Mouse (Mus musculus): ENCODE measurements around the gene Srd5a2. TPM values are rescaled to one million over a fixed set of nuclear protein-coding genes. Genes with fewer than 3 reads are reported as not detected.
A peak's percentile ranks its signal among the peaks of the same experiment; 100 is the strongest.
"Not testable (repeated sequence)": the region's sequence is repeated elsewhere in the genome, so short reads cannot be mapped to it uniquely, and the experiment has no call there.

Srd5a2 gene
- polyA plus RNA-seq (2017; shearing (Covaris generic)), result not detected

DNA sequence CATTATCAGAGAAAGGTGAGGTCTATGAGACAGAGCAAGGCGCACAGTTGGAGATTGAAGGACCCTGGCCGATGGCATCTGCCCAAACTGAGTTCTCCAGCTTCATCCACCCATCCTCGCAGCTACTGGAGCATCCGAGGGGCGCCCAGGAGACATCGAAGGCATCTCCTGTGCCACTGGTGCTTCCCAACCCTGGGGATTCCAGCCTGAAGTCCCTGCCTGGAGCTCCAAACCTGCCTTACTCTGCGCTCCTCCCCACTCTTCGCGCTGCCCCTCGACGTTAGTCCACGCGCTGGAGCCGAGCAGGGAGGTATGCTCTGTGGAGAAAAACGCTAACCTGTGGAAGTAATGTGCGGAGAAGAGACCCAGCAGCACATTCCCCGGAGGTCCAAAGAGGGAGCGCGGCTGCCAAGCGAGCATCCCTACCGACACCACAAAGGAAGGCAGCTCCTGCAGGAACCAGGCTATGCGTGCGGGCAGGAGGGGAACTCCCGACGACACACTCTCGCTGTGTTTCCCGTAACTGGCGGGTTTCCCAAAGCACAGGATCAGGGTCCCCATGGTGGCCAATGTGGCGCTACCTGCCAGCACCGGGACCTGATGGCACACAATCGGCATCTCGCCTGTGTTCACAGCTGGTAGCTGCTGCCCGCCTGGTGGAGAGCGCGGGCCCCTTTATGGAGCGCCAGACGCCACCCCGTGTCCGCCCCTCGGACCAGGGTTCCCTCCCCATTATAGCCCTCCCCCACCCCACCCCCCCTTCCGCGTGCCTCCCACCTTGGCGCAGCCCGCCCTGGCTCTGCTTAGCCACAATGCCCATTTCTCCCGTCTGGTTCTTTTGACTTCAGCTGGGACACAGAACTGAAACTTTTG, at the start of gene Srd5a2:
Srd5a2 (minus strand) TSS at position 707 of the 873 bp plus-strand sequence.
- no peak for ATAC-seq

DNA sequence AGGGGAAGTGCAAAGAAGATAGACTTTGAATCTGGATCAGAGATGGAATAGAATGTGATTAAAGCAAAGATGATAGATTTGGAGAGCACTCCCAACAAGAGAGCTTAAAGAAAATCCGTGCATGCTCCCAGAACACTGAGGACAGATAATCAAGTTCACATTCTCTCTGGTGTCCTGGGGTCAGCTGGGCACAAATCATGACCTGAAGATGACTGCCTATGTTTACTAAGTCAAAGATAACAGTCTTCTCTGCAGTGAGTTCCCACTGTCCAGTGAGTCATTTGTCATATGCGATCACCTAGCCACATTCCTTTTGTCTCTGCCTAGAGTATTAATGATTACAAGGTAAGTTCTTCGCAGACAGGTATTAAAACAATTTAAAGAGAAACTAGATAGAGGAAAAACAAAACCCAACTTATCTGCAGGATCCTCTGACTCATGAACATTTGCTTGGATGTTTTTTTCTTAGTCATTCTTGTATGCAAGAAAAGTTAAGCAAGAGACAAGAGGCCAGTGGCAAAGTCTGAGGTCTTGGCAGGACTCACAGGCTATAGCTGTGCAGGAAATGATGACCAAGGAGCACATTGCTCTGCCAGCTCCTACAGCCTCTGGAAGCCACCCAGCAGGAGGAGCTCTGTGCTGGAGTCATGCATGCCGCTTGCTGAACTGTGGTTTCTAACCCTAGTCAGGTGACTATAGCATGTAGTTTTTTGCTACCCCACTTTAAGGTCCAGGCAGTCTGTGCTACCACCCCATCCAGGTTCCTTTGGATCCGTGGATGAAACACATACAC, 41.4 kb upstream of the Srd5a2 start:
- ATAC-seq, result no peak

DNA sequence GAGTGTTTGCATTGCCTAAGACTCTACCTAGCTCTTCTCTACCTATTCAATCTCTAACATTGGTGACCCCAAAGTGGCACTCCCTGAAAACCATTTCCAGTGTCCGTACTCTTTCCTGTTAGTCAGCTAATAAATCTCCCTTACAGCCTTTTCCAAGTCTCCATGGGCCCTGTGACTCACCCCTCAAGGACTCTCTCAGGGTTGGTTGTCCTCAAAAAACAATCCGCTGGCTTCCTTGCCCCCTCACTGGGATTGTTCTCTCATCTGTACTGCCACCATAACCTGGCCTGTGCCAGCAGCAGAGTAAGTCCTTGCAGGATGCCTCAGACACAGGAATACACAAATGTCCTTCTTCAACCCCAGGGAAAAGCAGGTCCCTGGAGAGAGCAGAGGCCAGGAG, 40.3 kb upstream of the Srd5a2 start:
- no peak for ATAC-seq

DNA sequence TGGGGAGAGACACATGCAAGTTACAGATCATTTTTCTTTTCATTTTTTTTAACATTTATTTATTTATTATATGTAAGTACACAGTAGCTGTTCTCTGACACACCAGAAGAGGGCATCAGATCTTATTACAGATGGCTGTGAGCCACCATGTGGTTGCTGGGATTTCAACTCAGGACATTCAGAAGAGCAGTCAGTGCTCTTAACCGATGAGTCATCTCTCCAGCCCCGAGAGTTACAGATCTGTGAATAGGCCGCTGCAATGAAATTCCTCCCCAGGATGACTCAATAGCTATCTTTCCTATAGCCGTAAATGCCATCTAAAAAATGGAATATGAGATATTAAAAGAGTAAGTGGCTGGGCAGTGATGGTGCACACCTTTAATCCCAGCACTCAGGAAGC, 35.7 kb upstream of the Srd5a2 start:
- no peak for ATAC-seq

DNA sequence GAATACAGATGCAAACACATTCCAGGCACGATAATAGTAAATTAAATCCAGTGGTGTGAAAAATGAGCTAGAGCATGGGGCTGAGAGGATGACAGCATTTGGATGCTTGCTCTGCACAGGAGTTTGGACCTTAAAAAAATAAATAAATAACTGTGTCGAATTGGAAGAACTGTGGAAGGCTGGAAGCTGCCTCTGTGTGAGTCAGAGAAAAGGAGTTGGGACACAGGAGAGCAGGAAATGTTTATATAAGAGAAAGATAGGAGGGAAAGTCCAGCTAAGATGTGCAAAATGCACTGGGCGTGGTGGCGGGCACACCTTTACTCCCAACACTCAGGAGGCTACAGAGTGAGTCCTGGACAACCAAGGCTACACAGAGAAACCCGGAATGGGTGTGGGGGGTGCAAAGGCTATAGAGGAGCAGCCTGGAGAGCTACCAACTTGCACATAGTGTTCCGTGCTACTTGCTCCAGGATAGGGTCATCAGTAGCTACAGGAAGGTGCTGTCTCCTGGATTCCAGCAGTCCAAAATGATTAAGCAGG, 32.4 kb upstream of the Srd5a2 start:
- no peak for ATAC-seq

DNA sequence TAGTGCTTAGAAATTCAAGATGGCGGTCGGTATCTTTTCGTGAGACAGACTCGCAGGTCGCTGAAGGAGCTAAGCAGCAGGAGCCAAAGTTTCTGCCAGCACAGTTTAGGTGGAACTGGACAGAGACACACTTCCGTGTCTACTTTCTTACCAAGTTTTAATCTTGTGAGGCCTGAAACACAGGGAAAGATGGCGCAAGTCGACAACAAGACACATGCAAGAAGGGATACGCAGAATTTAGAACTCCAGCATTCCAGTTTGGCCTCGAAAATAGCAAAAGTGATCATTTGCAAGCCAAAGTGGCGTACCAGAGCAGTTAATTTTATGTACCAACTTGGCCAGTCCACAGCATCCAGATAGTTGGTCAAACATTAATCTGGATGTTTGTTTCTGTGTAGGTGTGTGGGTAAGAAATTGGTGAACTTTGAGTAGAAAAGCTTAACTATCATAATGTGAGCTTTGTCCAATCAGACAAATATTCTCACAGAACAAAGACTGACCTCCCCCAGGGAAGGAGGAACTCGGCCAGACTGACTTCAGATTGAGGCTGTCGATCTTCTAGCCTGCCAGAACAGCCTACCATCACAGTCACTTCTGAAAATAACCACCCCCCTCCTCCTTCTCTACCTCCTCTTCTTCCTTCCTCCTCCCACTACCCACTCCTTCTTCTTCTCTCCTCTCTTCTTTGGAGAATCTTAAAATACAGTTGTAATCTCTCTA, 31.2 kb upstream of the Srd5a2 start:
- ATAC-seq, result no peak

DNA sequence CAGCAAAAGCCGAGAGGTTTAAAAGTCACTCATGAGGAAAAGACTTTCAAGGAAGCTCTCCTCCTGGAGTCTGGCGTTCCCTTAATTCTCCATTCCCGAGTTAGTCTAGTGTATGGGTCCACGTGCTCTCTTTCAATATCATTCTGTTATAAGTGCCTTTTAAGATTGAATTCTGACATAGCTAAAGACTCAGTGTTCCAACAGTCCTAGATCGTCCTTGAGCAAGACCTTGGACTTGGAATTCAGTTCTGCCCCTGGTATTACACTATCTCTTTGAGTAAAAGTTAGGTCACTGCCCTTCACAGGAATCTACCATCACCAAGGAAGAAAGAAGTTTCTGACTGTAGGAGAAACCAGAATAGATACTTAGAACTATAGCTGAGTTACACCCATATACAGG, 25.4 kb upstream of the Srd5a2 start:
- not testable (repeated sequence) for ATAC-seq

DNA sequence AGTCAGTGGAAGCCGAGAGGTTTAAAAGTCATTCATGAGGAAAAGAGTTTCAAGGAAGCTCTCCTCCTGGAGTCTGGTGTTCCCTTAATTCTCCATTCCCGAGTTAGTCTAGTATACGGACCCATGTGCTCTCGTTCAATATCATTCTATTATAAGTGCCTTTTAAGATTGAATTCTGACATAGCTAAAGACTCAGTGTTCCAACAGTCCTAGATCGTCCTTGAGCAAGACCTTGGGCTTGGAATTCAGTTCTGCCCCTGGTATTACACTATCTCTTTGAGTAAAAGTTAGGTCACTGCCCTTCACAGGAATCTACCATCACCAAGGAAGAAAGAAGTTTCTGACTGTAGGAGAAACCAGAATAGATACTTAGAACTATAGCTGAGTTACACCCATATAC, 15.0 kb upstream of the Srd5a2 start:
- not testable (repeated sequence) for ATAC-seq

DNA sequence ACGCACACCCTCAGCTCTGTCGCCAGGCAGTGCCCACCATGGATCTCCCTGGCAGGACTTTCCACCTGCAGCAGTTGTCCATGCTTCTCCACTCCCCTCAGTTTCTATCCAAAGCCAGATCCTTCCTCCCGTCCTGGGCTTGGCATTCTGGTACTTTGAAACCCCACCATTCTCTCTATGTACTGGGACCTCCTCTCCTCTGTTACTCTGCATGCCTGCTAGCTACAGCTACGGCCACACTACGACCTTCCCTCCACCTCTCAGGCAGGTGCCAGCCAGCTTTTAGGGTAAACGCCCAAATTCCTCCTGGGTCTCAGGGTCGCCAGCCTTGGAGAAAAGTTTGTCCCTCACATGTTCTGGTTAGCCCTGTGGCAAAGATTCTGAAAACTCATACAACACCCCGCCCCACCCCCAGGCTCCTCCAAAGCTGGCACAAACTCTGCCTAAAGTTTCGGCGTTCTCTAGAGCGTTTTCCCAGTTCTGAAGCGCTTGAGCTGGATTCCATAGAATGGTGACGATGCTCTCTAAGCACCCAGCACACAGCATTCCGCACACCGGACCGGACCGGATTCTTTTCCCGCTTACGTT, 607 bp upstream of the Srd5a2 start:
- no peak for ATAC-seq

DNA sequence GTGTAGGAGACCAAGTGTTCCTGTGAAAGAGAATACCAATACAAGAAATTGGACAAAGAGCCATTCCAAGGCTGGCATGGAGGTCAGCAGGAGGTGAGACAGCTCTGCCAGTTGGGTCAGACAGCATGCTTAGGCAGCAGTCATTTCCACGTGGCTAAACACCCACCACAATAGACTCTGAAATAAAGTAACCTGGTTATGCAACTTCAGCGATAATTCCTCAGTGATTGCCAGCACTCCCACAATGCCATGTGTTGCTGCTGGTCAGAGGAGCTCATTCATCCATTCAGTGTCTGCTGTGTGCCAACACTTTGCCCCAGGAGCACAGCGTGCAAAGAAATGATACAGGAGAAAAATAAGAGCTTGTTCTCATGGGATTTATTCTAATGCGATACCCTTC, 4.0 kb downstream of the Srd5a2 start:
- no peak for ATAC-seq

DNA sequence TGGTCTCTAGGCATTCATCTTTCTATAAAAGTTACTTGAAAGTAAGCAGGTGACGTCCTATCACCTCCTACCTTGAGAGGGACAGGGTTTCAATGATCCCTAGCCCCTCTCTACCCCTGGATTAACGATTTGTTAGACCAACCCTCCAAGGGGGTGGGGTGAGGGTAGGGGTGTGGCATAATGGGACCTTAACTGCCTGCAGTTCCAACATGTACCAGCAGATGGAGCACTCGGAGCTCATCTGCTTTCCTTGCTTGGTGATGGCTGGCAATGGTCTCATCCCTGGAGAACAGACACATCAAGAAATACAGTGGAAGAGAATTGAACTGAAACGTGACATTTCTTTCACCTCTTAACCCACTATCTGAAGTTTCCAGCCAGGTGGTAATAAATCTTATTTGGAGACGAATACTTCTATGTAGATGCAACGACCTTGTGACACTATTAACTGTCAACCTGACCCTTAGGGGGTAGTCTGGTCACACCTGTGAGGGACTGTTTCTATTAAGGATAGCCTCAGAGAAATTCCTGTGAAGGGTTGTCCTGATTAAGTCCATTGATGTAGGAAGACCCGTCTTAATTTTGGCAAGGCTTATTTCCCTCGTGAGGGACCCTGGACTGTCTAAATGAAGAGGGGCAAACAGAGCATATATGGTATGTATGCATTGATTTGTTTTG, 27.1 kb downstream of the Srd5a2 start:
- peak; percentile 77 for ATAC-seq

DNA sequence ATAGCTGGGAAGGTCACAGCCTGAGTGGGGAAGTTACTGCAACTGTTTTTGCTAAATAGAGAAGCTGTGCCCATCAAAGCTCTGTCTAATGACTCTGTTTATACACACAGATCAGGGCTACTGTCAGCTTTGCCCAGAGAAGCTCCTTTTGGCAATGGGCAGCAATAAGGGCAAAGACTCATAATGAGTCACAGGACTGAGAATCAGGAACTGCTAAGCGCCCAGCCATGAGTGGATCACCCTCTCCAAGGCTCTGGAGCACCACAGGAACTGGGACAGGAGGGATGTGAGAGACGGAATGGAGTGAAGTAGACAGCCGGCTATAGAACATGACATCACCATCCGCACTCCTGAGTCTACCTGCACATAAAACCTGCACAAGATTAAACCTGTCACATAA, 29.4 kb downstream of the Srd5a2 start:
- ATAC-seq, result no peak

DNA sequence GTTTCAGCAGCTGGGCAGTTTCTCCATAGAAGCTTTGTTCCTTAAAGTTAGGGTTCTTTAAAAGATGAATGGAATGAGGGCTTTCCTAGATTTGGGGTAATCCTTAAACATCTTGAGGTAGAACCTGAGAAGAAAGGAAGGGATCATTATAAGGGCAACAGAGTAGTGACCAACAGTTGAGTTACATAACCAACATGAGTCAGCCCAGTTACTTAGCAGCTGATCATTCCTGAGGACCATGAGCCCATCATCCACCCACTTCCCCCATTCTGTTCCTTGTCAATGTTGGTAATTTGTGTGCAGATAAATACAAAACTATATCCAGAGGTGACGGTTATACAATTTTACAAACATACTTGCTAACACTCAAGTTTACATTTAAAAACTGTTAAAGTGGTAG, 30.1 kb downstream of the Srd5a2 start:
- ATAC-seq, result no peak

DNA sequence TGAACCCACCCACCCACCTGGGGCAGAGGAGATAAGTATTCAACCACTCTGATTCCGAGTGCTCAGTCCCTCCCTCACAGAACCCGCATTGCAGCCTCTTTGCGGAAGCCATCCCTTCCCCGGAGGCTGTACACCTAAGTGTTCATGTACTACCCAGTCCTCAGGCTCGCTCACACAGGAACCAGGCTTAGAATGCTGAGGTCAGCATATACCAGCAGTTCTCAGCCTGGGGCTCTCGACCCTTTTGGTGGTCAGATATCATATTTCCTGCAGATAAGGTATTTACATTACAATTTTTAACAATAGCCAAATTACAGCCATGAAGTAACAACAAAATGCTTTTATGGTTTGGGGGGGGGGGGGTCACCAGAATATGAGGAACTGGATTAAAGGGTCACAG, 32.6 kb downstream of the Srd5a2 start:
- ATAC-seq, result no peak

DNA sequence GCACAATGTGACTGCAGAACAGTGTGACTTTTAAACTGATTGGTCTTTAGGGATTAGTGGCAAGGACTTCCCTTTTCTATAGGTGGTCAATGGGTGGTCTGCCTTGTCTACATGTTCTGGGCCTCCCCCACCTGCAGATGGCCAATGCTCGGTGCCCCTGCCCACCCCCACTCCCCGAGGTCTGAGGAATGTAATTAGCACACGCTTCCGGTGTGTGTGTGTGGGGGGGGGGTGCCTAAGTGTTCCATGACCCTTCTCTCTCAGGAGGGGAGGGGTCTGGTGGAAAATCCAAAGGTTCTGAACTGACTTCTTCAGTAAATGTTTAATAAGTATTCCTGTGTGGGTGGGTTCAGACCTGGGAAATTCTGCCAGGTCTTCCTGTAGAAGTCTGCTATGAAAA, 39.0 kb downstream of the Srd5a2 start:
- no peak for ATAC-seq

DNA sequence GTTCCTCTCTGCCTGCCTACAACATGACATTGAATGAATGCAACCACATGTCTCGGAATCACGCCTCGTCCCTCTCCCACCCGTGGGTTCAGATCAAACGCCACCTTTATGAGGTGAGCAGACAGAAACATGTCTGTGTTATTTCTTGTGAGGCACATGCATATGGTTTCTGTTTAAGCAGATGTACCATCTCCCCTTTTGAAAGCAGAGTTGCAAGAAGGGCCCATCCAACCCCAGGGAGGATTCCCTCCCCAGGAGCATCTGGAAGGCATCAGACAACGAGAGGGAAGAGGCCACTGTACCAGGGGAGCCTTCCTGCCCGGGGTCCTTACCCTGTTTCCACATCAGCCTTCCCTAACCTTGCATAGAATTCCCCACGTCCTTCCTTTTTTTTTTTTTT, 40.7 kb downstream of the Srd5a2 start:
- ATAC-seq, result no peak

DNA sequence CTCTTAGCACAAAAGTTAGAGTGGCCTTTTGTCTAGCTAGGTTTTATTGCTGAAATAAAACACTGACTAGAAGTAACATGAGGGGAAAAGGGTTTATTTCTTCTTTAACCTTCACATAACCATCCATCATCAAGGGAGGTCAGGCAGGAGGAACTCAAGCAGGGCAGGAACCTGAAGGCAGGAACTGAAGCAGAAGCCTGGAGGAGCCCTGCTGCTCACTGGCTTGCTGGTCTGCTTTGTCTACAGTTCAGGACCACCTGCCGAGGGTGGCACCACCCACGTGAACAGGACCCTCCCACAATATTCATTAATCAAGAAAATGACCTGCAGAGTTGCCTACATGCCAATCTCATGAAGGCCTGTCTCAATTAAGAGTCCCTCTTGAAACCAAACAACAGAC, 45.3 kb downstream of the Srd5a2 start:
- no peak for ATAC-seq

DNA sequence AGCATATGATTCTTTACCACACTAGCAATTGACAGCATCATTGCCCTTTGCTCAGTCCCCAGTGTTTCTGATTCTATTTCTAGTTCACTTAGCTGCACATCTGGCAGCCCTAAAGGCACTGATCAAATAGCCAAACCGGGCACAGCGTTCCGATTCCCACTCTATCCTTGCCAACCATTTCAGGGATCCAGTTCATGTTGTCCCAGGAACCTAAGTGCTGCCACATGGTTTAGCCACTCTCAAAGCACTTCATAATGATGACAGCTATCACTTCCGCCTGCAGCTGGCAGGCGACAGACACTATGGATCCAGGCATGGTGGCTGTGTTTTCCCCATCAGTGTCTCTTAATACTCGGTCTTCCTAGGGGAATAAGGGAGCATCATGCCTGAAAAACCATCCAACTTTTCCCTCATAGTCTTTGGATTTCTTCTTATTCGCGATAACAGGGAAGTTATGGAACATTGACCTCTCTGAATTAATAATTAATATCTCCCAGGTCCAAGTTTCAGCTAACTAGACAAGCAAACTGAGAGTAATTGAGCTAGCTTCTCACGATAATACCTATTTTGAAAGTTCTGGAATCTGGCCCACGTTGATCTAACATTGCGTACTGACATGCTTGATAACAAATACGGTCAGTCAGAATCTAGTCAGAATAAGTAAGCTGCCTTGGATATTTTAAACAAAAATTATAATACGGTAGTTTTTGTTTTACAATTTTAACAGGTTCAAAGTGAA, 51.6 kb downstream of the Srd5a2 start:
- ATAC-seq, result no peak

DNA sequence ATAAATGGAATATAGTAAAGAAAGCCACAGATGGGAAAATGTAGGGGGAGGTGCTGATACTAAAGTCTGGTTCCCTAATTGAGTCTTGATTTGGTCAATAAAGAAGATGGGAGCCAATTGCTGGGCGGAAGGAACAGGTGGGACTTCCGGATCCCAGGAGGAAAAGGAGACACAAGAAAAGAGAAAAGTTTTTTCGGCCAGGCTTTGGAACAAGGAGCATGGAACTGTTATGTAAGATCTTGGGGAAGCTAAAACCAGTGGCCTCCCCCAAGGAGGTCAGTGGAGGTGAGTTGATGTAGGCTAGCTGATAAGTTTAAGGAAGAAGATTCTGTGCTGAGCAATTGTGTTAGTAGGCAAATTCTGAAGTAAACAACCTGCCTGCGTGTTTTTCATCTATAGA, 56.5 kb downstream of the Srd5a2 start:
- ATAC-seq, result no peak

DNA sequence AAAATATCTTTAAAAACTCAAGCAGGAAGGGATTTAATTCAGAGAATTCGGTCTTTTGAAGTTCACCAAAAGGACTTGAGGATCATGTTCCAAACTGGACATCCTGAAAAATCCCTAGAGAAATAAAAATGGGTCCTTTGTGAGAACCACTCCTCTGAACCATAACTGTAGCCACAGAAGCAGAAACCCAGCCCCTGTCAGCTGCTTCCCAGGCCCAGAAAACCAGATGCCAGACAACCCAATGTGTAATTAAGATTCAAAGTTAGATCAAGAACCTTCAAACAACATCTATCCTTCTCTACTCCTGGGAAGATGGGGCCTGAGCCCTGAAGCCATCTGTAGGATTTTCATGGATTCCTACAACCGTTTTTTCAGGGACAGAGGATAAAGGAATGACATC, 61.1 kb downstream of the Srd5a2 start:
- ATAC-seq, result no peak

DNA sequence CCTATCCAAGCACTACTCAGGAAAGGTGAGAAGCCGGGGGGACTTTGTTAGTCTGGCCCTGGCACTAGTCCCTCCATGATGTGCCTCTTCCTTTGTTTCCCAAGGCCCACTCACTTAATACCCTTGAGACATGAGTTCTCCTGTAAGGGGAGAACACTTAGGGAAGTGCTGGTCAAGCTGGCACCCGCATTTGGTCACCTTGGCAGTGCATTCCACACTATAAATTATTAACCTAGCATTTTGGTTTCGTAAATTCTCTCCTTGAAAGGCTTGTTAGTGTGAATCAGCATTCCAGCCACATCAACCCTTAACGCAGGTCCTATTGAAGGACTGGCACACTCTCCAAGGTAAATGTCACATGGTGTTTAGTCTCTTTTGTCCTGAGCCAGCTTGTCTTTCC, 61.8 kb downstream of the Srd5a2 start:
- no peak for ATAC-seq
